Mouse (Mus musculus): ENCODE measurements around the gene Bpi.

The Bpi gene

DNA sequence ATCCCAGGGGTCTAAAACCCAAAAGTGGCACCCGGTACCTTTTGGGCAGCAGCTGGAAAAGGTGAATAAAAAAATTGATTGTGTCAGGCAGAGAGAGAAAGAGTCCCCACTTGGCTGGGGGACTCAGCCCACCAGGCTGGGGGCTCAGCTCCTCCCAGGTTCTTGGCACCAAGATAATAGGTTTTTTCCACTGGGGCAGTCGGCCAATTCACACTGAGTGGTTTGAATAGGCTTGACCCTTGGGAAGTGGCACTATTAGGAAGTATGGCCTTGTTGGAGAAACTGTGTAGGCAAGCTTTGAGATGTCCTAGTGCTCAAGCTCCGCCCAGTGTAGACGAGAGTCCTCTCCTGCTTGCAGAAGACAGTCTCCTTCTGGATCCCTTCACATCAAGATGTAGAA is 41.8 kb downstream of the Bpi start:
- no peak for DNase-seq

GRCm38 (mm10) chr2:158302807-158303206 is 44.9 kb downstream of the Bpi start:
- DNase-seq: no peak

GRCm38 (mm10) chr2:158305948-158306695 is 48.2 kb downstream of the Bpi start, which contains the start of gene Lbp:
TSS of gene Lbp (plus strand) at chr2:158306493.
- DNase-seq: peak; percentile 80 to 84

DNA sequence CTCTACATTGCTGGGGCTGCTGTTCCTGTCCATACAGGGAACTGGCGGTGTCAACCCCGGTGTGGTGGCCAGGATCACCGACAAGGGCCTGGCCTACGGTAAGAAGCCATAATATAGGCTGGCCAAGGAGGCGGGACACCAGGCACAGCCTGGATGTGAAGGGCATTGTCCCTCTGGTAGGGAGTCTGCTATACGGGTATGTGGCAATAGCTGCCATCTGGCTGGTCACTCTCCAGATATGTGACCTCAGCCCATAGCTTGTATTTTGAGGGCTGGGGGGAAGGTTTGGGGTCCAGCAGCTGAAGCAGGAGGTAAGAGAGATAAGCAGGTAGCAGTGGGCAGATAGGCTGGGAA is 48.8 kb downstream of the Bpi start:
- DNase-seq: no peak

GRCm38 (mm10) chr2:158308276-158308675 is 50.4 kb downstream of the Bpi start:
- DNase-seq: no peak

- no peak for DNase-seq
These were observed 55.2 kb downstream of the Bpi start for GRCm38 (mm10) chr2:158313089-158313488.

DNA sequence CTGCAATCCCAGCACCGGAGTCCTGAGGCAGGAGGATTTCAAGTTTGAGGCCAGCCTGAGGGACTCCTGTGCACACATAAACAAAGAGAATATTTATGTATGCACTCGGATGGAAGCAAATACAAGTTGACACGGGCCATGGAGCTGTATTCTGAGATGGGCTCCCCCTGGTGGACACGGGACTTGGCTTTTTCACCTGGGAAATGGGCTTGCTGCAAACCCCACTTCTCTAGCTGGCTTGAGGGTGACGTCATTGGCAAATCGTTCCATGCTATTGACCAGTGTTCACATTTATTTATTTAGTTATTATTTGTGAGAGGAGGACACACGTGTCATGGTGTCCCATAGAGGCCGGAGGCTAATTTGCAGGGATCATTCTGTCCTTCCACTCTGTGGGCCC is 58.5 kb downstream of the Bpi start:
- peak; percentile 36 to 37 for DNase-seq

- peak; percentile 84 to 87 for DNase-seq
These were observed 59.1 kb downstream of the Bpi start for GRCm38 (mm10) chr2:158317026-158317425.

- DNase-seq: no peak
These were observed 63.7 kb downstream of the Bpi start for GRCm38 (mm10) chr2:158321596-158321995.

- no peak for DNase-seq
These were observed 65.0 kb downstream of the Bpi start for GRCm38 (mm10) chr2:158322845-158323244.

DNA sequence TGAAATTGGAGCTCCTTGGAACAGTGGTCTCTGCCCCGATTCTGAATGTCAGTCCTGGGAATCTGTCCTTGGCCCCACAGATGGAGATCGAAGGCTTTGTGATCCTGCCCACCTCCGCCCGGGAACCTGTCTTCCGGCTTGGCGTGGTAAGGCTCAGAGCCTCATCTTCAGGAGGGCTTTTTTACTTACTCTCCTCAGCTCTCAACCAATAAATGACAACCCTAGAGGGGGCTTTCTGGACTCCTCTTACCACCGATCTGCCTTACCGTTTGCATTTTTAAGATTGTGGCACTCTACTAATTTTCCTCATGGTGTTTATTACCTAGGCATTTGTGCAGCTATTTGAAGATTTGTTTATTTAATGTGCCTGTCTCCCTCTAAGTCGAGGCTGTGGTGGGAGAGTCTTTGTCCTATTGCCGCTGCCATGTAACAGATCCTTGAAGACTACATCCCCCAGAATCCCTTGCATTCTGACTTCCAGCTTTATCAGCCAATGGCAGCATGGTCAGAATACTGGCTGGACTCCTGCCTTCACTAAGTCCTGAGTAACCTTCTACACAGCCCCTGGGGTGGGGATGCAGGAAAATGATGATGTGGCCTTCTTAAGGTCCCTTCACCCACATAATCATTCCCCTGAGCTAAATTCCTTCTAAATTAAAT is 66.8 kb downstream of the Bpi start:
- DNase-seq: peak in 1 of 2 experiments; percentile 32

- DNase-seq: no peak
These were observed 67.7 kb downstream of the Bpi start for GRCm38 (mm10) chr2:158325609-158326008.

Measured in kidney, postnatal 4 days (tissue).